Mouse (Mus musculus) lung, postnatal 36 days (tissue): ENCODE results near the gene Stoml3.
A peak's percentile ranks its signal among the peaks of the same experiment; 100 is the strongest.

Experiments used
- DNase-seq: peaks from one replicate; pipeline ENCODE4 v3.0.0; 2022; ENCODE audit warnings: mixed read lengths

Gene Stoml3

DNA sequence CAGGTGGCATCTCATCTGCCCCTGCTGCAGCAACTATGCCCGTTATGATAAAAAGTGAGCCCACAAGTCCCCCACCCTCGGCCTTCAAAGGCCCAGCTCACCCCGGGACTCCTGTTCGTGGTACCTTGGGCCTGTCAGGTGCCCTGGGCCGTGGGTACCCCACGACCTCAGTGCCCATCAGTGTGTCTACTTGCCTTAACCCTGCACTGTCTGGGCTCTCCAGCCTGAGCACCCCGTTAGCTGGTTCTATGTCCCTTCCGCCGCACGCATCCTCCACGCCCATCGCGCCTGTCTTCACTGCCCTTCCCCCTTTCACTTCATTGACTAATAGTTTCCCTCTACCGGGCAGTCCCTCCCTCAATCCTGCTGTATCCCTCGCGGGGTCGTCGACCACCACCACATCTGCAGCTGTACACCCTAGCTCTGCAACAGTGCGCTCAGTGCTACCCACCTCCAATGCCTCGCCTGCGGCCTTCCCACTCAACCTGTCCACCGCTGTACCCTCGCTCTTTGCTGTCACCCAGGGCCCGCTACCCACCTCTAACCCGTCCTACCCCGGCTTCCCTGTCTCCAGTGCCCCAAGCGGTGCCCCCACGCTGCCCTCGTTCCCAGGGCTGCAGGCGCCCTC, 9.9 kb upstream of the Stoml3 start:
- DNase-seq: no peak

DNA sequence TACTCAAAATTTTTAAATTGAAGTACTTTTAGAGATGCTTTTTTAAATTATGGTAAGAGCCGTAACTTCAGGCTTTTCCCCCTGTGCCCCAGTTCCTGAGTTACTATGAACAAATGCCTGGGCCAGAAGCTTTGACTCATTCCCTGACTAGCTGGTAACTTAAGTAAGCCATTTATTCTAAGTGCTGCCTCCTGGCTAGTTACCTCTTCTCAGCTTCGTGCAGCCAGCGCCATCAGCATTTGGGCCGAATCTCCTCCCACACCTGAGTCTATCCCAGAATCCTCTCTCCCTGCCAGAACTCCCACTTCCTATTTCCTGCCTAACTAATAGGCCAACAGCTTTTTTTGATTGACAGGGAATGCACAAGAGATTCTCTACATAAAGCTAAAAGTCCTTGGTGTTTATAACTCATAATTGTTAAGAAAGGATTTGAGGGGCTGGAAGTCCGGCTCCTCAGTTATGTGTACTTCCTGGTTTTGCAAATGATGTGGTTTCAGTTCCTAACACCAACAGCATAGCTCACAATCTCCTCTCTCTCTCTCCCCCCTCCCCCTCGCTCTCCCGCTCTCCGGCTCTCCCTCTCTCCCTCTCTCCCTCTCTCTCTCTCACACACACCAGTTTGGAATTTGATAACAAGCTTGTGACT, 4.9 kb upstream of the Stoml3 start:
- no peak for DNase-seq

DNA sequence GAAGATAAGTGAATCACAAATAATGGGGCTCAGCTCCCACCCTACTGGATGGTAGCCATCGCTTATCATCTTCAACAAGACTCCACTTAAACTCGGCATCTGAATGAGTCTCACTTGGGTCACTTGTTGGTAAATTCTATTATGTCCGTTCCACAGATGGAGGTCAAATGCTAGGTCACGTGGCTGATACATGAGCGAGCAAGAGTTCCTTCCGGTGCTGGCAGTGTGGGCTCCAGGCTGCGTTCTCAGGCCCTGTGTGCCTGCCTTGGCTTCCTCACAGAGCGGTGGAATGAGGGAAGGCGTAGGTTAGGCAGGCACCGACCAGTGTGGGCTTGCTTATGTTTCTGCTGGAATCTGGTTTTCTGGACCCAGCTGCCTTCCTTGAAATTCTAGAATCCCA, 1.9 kb upstream of the Stoml3 start:
- no peak for DNase-seq

DNA sequence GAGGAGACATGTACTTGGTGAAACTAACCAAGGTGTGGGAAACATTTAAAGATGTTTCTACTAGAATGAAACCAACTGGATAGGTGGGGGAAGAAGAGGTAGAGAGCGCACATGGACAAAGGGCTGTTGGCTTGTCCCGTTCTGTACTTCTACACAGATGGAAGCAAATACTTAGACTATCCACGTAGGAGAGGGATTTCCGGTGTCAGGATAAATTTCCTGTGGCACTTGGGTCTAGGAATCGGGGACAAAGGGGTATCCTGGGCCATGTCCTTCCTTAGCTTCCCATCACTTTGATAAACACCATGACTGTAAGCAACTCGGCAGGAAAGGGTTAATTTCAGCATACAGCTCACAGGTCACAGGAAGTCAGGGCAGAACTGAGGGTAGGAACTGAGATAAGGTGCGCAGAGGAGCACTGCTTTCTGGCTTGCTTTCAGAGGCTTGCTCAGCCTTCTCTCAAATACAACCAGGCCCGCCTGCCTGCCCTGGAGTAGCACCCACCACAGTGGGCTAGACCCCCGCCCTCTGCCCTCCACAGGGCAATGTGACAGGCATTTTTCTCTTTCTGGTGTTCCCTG, 1.4 kb upstream of the Stoml3 start:
- peak; percentile 23 for DNase-seq

DNA sequence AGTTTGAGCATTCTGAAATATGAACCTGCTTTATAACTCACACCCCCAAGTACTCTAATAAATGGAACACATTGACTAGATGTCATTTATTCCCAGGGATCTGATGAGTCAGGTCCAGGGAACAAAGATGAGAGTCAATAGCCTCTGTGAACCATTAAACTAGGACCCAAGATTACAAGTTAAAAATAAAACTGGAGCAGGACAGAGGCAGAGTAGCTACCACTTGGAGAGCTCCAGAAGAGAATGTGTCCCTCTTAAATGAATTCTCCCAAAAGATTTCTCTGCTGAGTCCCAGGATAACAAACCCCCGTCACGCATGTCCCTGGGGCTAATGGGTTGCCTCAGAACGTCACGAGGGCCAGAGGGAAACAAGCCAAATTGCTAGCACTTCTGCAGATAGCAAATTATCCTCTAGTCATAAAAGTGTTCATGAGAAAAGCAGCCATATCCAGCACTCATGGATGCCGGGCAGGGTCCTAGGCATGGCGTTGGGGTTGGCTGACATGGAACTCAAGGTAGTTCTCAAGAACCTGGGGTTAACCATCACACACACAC, 10.0 kb downstream of the Stoml3 start:
- no peak for DNase-seq

DNA sequence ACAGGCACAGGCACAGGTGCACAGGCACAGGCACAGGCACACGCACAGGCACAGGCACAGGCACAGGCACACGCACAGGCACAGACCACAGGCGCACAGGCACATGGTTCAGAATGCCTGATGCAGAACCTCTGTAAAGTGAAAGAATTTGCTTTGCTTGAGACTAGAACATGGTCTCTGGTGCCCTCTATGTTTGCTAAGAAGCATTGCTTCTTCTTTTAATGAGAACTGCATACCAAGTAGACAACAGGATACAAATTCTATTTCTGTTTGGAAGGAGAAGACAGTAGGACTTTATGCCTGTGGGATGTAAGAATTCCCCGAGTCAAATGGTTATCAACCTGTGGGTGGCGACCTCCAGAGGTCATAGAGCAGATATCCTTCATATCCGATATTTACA, 14.0 kb downstream of the Stoml3 start:
- no peak for DNase-seq

DNA sequence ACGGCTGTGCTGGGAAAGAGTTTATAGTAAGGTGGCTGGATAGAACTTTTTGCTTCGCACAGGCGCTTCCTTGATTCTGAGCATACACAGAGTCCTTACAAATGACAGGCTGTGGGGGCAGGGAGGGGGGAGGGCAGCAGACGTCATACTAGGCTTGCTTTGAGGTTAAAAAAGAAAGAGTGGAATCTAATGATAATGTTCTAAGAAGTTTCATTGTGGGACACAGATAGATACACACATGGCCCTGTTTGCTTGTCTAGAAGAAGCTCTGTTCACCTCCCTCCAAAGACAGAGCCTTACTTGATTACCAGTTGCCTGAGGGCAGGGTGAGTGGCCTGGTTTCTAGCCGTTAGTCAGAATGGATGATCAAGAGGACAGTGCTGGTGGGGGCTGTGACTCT, 24.6 kb downstream of the Stoml3 start:
- DNase-seq: no peak

DNA sequence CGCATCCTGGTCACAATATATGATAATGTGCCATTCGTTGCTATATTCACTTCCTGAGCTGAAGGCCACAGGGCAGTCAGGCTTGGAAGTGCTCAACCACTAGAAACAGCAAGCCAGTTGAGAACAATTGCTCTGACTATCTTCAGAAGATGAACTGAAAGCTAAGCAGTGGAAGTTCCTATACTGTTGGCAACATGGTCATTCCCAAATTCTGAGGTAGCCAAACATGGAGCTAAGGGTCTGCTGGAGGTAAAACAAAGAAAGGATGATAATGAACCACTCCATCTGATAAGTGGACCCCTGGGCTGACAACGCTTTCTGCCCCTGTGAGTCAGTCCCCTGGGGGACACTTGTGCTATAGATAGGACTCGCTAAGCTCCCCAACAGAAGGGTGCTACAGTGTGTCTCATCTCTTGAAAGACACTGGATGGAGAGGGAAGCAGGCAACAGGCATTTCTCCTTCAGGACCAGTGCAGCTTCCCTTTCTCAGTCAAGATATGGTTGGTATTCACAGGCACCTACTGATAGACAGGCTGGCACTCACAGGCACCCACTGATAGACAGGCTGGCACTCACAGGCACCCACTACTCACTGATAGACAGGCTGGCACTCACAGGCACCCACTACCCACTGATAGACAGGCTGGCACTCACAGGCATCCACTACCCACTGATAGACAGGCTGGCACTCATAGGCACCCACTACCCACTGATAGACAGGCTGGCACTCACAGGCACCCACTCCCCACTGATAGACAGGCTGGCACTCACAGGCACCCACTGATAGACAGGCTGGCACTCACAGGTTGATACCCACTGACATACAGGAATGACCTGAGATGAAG, 26.0 kb downstream of the Stoml3 start:
- DNase-seq: no peak

DNA sequence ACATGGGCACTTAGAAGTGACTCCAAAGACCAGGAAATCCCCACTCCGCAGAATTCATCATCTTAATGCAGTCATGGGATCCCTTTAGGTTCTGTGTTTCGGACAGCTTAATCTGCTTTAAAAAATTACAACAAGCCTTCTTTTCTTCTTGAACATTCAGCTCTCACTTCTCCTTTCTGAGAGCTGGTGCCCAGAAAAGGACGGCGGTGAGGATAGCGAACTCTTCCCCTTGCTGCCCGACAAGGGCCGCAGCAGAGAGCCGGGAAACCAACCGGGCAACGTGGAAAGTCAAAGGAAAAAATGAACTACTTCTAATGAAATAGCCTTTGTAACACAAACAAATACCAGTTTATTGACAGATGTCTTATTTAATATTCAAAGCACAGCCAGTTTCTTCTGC, 34.3 kb downstream of the Stoml3 start:
- no peak for DNase-seq

DNA sequence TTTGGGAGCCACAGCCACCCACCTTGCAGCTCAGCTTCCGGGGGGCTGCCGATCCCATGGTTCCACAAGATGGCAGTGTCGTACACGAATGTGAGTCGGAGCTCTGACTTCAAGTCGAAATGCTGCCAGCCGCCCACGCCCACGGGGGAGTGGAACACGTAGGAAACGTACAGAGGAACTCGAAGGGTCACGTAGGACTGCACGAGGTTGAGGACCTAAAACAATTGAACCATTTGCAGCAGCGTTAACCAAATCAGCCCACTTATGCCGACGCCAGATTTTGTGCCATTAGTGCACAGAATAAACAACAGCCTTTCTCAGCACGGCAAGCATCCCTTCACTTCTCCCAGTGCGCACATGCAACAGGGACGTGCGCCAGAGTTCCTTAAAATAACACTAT, 37.3 kb downstream of the Stoml3 start:
- DNase-seq: peak; percentile 78

DNA sequence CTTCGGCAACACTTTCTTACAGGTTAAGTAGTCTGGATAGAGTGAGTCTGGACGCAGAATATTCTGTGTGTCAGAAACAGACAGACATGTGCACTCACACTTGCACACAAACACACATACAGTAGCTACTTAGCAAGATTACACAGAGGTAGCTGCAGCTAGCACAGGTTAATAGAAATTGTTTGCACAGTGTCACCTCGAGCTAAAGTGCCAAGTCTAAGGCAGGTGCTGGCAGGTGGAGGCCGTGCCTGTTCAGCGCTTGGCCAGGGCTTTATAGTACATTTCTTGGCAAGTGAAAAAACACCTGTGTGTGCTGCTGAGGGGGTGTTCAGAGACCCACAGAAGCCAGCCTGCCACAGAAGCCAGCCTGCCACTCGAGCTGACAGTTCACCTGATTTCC, 41.9 kb downstream of the Stoml3 start:
- peak; percentile 30 for DNase-seq

DNA sequence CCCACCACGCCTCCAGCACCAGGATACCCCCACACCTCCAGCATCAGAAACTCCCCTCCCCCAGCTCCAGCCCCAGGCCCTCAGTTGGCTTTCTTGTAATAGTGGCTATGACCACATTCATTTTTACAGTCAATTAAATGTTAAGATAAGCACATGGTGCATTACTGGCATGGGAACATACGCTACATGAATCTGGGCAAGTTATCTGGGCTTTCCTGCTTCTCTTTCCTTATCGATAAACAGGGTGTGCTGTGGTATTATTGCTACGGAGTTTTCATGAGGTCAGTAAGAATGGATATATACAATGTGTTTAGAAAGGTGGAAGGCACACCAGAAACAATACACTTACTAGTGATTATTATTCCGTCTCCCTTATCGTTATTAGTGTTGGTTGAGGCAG, 43.6 kb downstream of the Stoml3 start:
- DNase-seq: no peak

DNA sequence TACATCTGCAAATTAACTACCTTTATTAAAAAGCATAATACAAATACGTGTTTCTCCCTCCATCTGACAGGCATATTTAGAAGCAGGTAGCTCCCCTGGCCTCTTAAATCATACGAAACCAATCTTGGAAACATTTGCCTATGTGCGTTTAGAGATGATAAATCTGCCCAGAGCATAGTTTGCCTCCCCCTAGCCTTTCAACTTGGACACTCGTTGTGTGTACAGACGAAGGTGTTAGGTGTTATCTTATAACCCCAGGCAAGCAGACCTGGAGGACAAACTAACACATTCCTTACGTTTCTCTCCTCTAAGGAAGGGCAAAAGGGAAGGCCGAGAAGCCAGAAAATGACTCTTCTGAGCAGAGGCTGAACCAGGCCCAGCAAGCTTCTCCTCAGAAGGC, 64.2 kb downstream of the Stoml3 start:
- no peak for DNase-seq

DNA sequence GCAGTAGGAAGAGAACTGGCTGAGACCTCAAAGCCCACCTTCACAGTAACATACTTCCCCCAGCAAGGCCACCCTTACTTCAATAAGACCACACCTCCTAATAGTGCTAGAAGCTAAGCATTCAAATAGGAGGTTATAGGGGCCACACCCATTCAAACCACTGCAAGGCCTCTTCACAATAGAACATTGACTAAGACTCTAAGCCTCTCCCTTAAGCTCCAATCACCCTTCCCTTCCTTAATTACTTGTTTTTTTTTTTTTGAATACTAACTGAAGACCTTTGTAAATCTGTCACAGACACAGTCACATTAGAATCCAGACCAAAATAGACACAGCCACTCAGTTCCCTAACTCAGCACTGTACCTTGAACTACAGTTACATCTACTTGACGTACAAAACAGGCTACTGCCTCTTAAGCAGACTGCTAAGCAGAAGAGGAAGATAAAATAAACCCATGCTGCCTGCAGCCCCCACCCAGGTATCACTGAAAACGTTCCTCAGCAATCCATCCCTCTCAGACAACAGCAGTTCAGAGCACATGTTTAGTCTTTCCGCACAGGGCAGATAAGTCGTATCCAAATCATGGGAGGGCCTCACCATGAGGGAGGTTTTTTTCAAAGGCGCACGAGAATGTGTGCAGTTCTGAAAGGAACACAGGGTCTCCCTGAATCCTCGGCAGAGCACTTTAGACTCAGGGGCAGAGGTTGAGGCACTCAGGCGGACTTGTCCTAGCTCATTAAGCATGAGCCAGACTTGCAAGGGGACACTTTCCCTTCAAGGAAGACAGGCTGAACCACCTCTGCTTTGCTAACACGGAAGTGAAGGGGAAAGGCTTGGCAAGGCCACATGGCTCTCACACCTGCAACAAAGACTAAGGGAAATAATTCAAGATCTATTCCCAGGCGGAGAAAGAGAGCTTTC, 66.8 kb downstream of the Stoml3 start:
- peak; percentile 12 for DNase-seq

DNA sequence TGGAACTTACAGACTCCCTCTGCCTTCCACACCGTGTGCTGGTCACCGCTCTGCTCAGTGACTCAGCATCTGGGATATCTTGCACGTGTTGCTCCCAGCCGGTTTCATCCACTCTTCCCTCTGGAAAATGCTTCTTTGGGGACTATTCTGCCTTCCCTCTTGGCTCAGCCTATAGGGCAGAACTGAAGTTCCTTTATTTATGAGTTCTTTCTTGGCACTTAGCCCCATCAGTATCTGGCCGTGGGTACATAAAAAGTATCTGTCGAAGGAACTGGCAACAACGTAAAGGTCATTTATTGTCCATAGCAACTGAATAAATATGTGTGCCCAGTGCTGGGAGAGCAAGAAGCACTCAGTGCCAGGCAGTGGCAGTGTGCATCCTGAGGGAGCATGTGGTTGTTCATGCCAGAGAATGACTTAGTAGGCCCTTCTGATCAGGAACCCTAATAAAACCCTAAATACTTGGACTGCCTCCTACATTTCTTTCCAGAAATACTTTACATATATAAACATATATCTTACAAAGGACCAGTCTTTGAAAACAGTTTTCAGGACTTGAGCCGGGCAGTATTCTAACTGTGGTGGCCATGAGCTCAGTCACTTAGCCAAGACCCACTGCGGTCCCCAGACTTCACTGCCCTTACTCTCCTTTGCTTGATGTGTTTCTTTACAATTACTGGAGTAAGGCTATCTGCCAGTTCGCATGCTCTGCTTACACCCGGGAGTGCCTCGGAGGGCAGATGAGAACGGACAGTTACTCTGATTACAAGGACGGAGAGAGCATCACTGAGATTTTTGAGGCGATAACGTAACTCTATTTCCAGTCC, 69.1 kb downstream of the Stoml3 start:
- DNase-seq: no peak
